Mouse (Mus musculus): ENCODE data around the gene Wdr61. TPM values are rescaled to one million over a fixed set of nuclear protein-coding genes. Genes with fewer than 3 reads are reported as not detected.

Gene Wdr61
- polyA plus RNA-seq, 1 experiment from 2014 or later: 150 TPM

DNA sequence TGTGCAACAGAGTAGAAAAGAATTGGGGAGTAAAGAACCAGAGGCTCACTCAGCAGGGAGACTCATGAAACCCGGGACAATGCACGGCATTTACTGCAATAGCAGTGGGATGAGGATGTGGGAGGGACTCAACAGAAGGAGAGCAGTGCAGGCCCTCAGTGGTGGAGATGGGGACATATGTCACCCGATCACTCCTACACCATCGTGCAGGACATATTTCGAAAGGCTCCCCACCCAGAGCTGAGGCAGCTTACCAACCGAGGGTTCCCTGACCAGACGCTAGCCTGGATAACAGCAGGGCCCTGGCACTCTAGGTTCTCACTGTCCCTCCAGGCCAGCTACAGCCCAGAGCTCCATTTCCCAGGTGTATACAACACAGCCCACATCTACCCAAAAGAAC is 12.2 kb downstream of the Wdr61 start:
- Histone ChIP-seq H3K27me3 (no peaks in the 10 kb centered on the region), H3K36me3 (peaks cover 79% of the 10 kb centered on the region), H3K4me2 (no peak overlapping the region), H3K4me3 (no peak overlapping the region), H3K27ac (no peak overlapping the region), H3K9ac (no peak overlapping the region), H3K4me1 (no peaks in the 10 kb centered on the region), H3K9me3 (no peaks in the 10 kb centered on the region)
- 81% methylated on average over 7 of the region's 7 CpGs for WGBS
- ATAC-seq (ENCODE audit: insufficient number of reproducible peaks, low FRiP score, low TSS enrichment, low read depth): no peak

DNA sequence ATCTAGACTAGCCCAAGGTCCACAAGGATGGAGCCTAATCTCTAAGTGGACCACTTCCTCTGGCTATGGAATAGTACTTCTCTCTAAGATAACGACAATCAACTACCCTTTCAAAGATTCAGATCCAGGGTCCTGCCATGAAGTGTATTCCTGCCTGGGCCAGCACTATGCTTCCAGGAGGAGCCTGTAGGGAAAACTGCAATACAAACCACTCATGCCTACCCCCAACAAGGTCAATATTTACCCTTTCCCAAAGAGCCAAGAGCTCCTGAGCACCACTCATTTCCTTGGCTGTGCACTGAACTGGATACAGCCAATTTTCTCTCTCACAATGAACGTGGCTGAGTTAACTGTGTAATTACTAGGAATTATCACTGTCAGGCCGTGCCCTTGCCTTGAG is 16.8 kb downstream of the Wdr61 start:
- no peak overlapping the region for H3K4me2 ChIP-seq
- no peak for ATAC-seq (ENCODE audit: insufficient number of reproducible peaks, low FRiP score, low TSS enrichment, low read depth)
- no peak overlapping the region for H3K9ac ChIP-seq
- no peaks in the 10 kb centered on the region for H3K9me3 ChIP-seq
- no peaks in the 10 kb centered on the region for H3K4me1 ChIP-seq
- H3K36me3 ChIP-seq: peaks cover 81% of the 10 kb centered on the region
- no peak overlapping the region for H3K27ac ChIP-seq
- no peak overlapping the region for H3K4me3 ChIP-seq
- no peaks in the 10 kb centered on the region for H3K27me3 ChIP-seq
- 84% methylated on average over 3 of the region's 3 CpGs for WGBS

DNA sequence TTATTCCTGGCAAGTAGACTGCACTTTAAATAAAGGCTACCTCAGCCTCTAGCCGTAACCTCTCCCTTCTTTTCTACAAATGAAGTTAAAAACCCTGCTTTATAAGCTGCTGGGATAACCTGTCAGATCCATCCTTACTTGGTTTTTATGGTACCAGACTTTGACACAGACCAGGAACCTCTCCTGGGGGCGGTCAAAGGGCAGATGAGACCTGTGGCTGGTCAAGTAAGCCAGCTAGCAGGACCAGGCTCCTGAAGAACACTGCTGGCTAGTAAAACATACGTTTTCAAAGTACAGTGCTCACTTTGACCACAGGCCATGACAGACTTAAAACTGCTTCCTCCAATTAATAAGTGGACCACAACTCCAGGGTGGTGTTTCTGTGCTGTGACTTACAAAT is 18.5 kb downstream of the Wdr61 start:
- 72% methylated on average over 3 of the region's 3 CpGs for WGBS
- Histone ChIP-seq H3K9me3 (no peaks in the 10 kb centered on the region), H3K27me3 (no peaks in the 10 kb centered on the region), H3K4me3 (no peak overlapping the region), H3K9ac (no peak overlapping the region), H3K36me3 (peaks cover 85% of the 10 kb centered on the region), H3K4me1 (no peaks in the 10 kb centered on the region), H3K4me2 (no peak overlapping the region), H3K27ac (no peak overlapping the region)
- no peak for ATAC-seq (ENCODE audit: insufficient number of reproducible peaks, low FRiP score, low TSS enrichment, low read depth)

DNA sequence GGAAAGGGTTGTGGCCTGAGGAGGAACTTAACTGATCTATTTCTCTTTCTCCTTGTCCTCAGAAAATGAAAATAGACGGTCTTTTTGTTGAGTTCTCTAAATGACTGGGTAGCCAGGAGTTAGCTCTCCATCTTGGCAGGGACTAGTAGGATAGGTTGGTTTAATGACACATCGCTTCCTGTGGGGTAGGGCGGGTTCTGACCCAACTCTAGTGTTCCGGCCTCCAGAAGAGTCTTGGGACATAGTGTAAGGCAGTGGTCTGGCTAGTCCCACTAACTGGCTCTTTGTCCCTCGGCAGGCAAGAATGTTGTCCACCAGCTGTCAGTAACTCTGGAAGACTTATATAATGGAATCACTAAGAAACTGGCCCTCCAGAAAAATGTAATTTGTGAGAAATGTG is 26.2 kb downstream of the Wdr61 start:
- Histone ChIP-seq H3K27me3 (no peaks in the 10 kb centered on the region), H3K4me1 (no peaks in the 10 kb centered on the region), H3K27ac (no peak overlapping the region), H3K36me3 (peaks cover 37% of the 10 kb centered on the region), H3K9ac (no peak overlapping the region), H3K9me3 (no peaks in the 10 kb centered on the region), H3K4me2 (no peak overlapping the region), H3K4me3 (no peak overlapping the region)
- ATAC-seq (ENCODE audit: insufficient number of reproducible peaks, low FRiP score, low TSS enrichment, low read depth): no peak
- 81% methylated on average over 5 of the region's 5 CpGs for WGBS

DNA sequence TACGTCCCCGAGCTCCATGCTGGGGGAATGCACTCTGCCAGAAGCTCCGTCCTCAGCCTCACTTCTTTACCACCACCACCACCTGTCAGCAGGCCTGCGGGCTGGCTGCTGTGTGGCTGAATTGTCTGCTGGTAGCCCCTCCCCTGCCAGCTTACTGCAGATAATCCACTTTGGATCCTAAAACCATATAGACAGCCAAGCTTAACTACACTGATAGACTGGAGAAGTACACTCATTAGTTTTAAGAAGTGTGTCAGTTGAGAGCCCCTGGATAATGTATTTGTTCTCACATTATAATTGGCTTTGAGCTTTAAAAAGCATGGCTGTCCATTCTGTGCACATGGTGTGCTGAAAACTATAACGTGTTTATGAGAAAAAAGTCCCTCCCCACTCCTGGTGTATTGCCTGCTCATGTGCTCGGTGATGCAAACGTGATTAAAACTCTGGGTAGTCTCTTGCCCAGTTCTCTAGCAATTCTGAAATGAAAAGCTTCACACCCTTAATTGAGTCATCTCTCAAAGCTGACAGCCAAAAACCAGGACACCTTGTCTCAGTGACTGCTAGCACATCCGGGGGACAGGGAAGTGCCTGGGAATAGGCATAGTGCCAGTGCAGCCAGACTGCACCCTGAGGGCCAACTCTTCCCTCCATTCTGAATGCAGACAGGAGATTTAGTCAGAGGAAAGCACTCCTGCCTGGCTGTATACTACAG is 26.9 kb downstream of the Wdr61 start:
- no peak overlapping the region for H3K4me3 ChIP-seq
- no peaks in the 10 kb centered on the region for H3K4me1 ChIP-seq
- no peak for ATAC-seq (ENCODE audit: insufficient number of reproducible peaks, low FRiP score, low TSS enrichment, low read depth)
- no peak overlapping the region for H3K9ac ChIP-seq
- no peaks in the 10 kb centered on the region for H3K27me3 ChIP-seq
- H3K36me3 ChIP-seq: peaks cover 31% of the 10 kb centered on the region
- H3K4me2 ChIP-seq: no peak overlapping the region
- no peak overlapping the region for H3K27ac ChIP-seq
- H3K9me3 ChIP-seq: no peaks in the 10 kb centered on the region
- 47% methylated on average over 8 of the region's 8 CpGs for WGBS

DNA sequence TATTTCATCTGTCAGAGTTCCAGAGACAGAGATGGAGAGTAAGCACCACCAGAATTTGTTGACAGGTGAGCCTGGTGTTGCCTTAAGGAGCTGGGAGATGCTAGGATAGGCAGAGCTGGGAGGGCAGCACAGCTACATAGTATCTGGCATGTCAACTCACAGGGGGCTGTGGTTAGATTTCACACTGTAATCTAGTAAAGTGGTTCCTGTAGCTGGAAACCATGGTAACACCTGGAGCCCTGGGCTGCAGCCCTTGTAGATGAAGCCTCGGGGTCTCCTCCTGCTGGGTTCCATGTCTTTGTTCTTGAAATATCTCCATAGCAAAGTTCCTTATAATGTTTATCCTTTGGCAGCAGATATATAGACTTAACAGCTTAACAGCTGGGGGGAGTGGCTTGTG is 28.8 kb downstream of the Wdr61 start:
- Histone ChIP-seq H3K9me3 (no peaks in the 10 kb centered on the region), H3K36me3 (peaks cover 13% of the 10 kb centered on the region), H3K4me3 (no peak overlapping the region), H3K27ac (no peak overlapping the region), H3K4me1 (no peaks in the 10 kb centered on the region), H3K9ac (no peak overlapping the region), H3K4me2 (no peak overlapping the region), H3K27me3 (no peaks in the 10 kb centered on the region; the same call in 1 of the 2 replicates)
- ATAC-seq (ENCODE audit: insufficient number of reproducible peaks, low FRiP score, low TSS enrichment, low read depth): no peak
- 7% methylated on average over 1 of the region's 1 CpGs for WGBS

DNA sequence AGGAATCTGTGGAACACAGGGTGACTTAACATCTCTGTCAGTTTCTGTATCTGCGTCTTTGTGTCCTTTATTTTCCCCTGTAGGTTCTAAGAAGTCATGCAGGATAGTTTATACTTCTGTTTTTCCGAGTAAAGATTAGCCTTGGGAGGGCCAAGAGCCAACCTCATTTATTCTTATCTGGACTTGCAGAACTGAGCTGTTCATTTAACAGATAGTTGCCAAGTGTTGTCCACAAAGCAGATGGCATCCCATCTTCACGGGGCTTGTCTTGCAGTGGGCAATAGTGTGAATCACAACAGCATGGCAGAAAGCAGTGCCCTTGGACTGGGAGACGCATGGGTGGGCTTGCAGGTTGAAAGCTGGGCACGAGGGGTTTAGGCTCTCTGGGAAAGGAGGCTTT is 30.0 kb downstream of the Wdr61 start:
- 72% methylated on average over 5 of the region's 5 CpGs for WGBS
- ATAC-seq (ENCODE audit: insufficient number of reproducible peaks, low FRiP score, low TSS enrichment, low read depth): no peak
- H3K9ac ChIP-seq: no peak overlapping the region
- H3K4me2 ChIP-seq: no peak overlapping the region
- no peak overlapping the region for H3K4me3 ChIP-seq
- no peaks in the 10 kb centered on the region for H3K9me3 ChIP-seq
- H3K27me3 ChIP-seq: peaks cover 3% of the 10 kb centered on the region; the same call in 1 of the 2 replicates
- H3K36me3 ChIP-seq: peaks cover 7% of the 10 kb centered on the region
- peaks cover 6% of the 10 kb centered on the region; the same call in 1 of the 2 replicates for H3K4me1 ChIP-seq
- H3K27ac ChIP-seq: no peak overlapping the region

DNA sequence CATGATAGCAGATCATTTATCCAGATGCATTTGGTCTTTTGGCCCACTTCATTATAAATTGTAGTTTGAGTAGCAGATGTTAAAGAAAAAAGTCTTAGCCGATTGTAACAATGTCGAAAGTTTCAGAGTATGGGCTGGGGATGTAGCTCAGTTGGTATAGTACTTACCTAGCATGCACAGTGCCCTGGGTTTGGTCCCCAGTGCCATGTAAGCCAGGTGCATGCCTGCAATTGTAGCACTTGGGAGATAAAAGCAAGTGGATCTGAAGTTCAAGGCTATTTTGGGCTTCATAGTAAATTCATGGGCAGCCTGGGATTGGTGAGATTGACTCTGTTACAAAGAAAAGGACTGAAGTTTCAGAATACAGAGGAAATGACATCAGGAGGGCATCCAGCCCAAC is 31.7 kb downstream of the Wdr61 start:
- Histone ChIP-seq H3K4me3 (no peak overlapping the region), H3K36me3 (no peaks in the 10 kb centered on the region), H3K4me2 (no peak overlapping the region), H3K9me3 (no peaks in the 10 kb centered on the region), H3K9ac (no peak overlapping the region), H3K27ac (no peak overlapping the region), H3K27me3 (peaks cover 3% of the 10 kb centered on the region; the same call in 1 of the 2 replicates), H3K4me1 (peaks cover 11% of the 10 kb centered on the region)
- 71% methylated on average over 2 of the region's 2 CpGs for WGBS
- ATAC-seq (ENCODE audit: insufficient number of reproducible peaks, low FRiP score, low TSS enrichment, low read depth): no peak

DNA sequence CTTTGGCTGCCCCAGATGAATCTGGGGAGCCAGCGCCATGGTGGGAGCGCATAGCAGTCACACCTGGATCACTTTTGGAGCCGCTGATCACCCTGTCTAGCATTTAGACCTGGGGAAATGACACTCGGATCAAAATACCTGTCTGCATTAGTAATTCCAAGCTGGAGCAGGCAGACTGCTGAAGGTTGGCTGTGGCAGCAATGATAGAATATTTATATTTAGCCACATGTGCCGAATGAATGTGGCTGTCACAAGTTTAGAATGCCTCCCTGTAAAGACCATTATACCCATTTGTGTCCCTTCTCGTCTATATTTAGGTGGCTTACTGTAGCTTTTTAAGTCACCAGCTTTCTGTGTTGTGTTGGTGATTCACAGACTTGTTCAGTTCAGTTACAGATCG is 33.6 kb downstream of the Wdr61 start:
- 75% methylated on average over 7 of the region's 7 CpGs for WGBS
- Histone ChIP-seq H3K4me1 (peaks cover 11% of the 10 kb centered on the region), H3K36me3 (no peaks in the 10 kb centered on the region), H3K9me3 (no peaks in the 10 kb centered on the region), H3K27me3 (peaks cover 3% of the 10 kb centered on the region; the same call in 1 of the 2 replicates), H3K4me2 (peak overlapping the region; percentile 94; the same call in 1 of the 2 replicates), H3K9ac (0 out of 2 replicates have a peak overlapping the region, but pooled peaks have one; percentile 4), H3K4me3 (peak overlapping the region; percentile 76), H3K27ac (no peak overlapping the region)
- ATAC-seq (ENCODE audit: insufficient number of reproducible peaks, low FRiP score, low TSS enrichment, low read depth): no peak

DNA sequence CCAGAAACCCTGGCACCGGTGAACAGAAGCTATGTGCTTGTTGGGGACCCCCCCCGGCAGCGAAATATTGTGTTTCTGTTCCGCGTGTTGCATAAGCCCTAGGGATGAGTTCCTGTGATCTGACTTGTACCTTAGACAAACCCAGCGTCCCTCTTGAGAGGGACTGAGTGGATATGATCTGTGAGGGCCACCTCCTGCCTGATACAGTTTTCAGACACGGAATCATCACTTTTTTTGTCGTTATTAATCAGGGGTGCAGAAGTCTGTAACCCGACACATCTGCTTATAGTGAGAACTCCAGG is 34.2 kb downstream of the Wdr61 start:
- ATAC-seq (ENCODE audit: insufficient number of reproducible peaks, low FRiP score, low TSS enrichment, low read depth): no peak
- Histone ChIP-seq H3K9me3 (no peaks in the 10 kb centered on the region), H3K4me1 (peaks cover 11% of the 10 kb centered on the region), H3K27ac (no peak overlapping the region; the same call in 1 of the 2 replicates), H3K9ac (peak overlapping the region; percentile 85), H3K4me2 (peak overlapping the region; percentile 94), H3K36me3 (no peaks in the 10 kb centered on the region), H3K4me3 (peak overlapping the region; percentile 76), H3K27me3 (peaks cover 5% of the 10 kb centered on the region; the same call in 1 of the 2 replicates)
- 12% methylated on average over 9 of the region's 9 CpGs for WGBS

DNA sequence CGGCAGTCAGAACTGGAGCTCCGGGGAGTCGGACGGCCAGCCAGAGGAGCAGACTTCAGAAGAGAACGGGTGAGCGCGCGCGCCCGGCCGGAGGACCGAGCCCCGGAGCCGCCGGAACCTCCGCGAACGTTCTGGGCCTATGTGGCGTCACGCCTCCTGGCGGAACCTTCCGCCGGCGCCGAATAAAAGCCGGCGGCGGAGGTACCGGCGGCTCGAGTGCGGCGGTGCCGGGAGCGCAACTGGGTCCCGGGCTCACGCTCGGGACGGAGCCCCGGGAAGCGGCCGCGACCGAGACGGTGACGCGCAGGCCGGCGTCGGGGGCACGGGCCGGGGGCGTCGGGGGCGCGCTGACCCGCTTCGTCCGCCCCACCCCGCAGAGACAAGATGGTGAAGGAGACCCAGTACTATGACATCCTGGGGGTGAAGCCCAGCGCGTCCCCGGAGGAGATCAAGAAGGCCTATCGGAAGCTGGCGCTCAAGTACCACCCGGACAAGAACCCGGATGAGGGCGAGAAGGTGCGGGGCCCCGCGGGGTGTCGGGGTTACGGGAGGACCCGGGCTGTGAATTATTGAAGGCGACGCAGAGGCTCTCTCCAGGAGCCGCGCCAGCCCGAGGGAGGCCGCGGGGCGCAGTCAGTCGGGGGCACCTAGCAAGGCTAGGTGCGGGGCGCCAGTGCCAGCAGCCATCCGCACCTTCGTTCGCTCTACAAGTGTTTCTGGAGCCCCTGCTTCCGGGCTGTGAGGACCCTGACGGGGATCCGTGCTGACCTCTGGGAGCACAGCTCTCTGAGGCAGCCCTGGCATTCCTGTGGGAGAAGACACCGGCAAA is 34.8 kb downstream of the Wdr61 start:
- Histone ChIP-seq H3K27ac (peak overlapping the region; percentile 47), H3K4me3 (peak overlapping the region; percentile 76), H3K36me3 (no peaks in the 10 kb centered on the region), H3K4me1 (peaks cover 11% of the 10 kb centered on the region), H3K4me2 (peak overlapping the region; percentile 94), H3K27me3 (peaks cover 5% of the 10 kb centered on the region; the same call in 1 of the 2 replicates), H3K9ac (peak overlapping the region; percentile 85), H3K9me3 (no peaks in the 10 kb centered on the region)
- ATAC-seq (ENCODE audit: insufficient number of reproducible peaks, low FRiP score, low TSS enrichment, low read depth): peak; percentile 56; the same call in 1 of the 2 replicates
- under 1% methylated on average over 88 of the region's 92 CpGs for WGBS

DNA sequence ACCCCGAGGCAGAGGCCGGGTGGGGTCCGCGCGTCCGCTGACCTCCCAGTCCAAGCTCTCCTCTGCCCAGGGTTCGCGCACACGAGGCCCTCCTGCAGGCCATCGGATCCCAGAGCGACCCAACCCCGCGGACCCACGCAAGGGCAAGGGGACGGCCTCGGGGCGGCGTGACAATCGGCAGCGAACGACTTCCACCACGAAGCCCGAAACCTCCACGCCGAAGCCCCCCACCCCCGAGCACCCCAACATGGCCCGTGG is 35.3 kb downstream of the Wdr61 start:
- 7% methylated on average over 27 of the region's 27 CpGs for WGBS
- H3K27me3 ChIP-seq: peaks cover 5% of the 10 kb centered on the region; the same call in 1 of the 2 replicates
- no peak for ATAC-seq (ENCODE audit: insufficient number of reproducible peaks, low FRiP score, low TSS enrichment, low read depth)

More for the DNA sequence above, 35.3 kb downstream of the Wdr61 start:
- H3K4me3 ChIP-seq: peak overlapping the region; percentile 76
- H3K27ac ChIP-seq: peak overlapping the region; percentile 47
- peak overlapping the region; percentile 85 for H3K9ac ChIP-seq
- H3K4me2 ChIP-seq: peak overlapping the region; percentile 94
- H3K9me3 ChIP-seq: no peaks in the 10 kb centered on the region
- peaks cover 11% of the 10 kb centered on the region for H3K4me1 ChIP-seq
- H3K36me3 ChIP-seq: no peaks in the 10 kb centered on the region
